Mouse (Mus musculus) colon, adult 2 months (tissue): Measurements from ENCODE around the gene Ecpas. TPM values are rescaled to one million over a fixed set of nuclear protein-coding genes. Genes with fewer than 3 reads are reported as not detected.

Experiments used
- polyA plus RNA-seq: library from polyadenylated mRNA; depleted of rRNA; stranded (reverse); fragments of >200 nt; gene quantifications from 2 replicates; pipeline ENCODE4 v1.2.3, GENCODE M21; 2012; rRNA removed

Gene Ecpas
- 31.2 and 41.3 TPM in 2 replicates for polyA plus RNA-seq

GRCm38 (mm10) chr4:58912629-58913335 is at the start of gene Ecpas:
TSS of gene Ecpas (minus strand) at chr4:58912749.

GRCm38 (mm10) chr4:58943420-58944205 is 31.1 kb upstream of the Ecpas start, which contains the start of gene Zkscan16:
TSS of gene Zkscan16 (plus strand) at chr4:58943628.

DNA sequence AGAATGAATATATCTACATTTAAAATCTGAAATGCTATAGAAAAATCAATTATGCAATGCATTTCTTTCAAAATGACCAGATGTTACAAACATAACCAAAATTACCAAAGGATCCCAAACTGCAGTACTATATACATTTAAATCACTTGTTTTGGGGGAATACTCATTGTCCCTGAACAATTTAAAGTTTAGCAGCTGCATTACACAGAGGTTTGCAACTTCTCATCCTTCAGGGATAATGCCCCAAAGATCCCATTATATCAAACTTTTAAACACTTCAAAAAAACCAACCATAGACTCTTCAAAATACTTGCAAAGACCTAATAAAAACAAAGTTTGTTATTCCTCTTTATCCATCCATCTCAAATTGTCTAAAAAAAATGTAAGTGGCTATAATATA is 124.9 kb downstream of the Ecpas start, which contains the start of gene Olfr267:
Olfr267 (minus strand) TSS at position 101 of the 400 bp plus-strand sequence.

Other genes starting within 250 kb of the Ecpas start
- 0.21 TPM in 1 of 2 replicates, not detected in the other for gene Olfr267, start 125.0 kb downstream of the Ecpas start, polyA plus RNA-seq
- not detected in 2 replicates for gene Zkscan16, start 30.9 kb upstream of the Ecpas start, polyA plus RNA-seq
- gene Ptgr1, start 74.4 kb upstream of the Ecpas start, polyA plus RNA-seq: 4.8 and 5.7 TPM in 2 replicates
- 3.7 and 5.3 TPM in 2 replicates for gene Dnajc25, start 82.3 kb upstream of the Ecpas start, polyA plus RNA-seq
- gene Gm20503, start 90.5 kb upstream of the Ecpas start, polyA plus RNA-seq: 0.98 and 1.4 TPM in 2 replicates
- gene Gng10, start 122.3 kb upstream of the Ecpas start, polyA plus RNA-seq: 16.1 and 22.7 TPM in 2 replicates
- gene AI481877, start 226.2 kb upstream of the Ecpas start, polyA plus RNA-seq: 0.06 TPM in 1 of 2 replicates, not detected in the other